Mouse (Mus musculus) C2C12 (cell line): ENCODE results near the gene Hnf1b. TPM values are rescaled to one million over a fixed set of nuclear protein-coding genes. Genes with fewer than 3 reads are reported as not detected.
A peak's percentile ranks its signal among the peaks of the same experiment; 100 is the strongest.

Experiments used
- H3K27me3 ChIP-seq: one replicate; pipeline ENCODE4 v1.6.1; 2011; ENCODE audit not compliant: control insufficient read depth, insufficient read depth, insufficient read length
- H3K36me3 ChIP-seq: one replicate; pipeline ENCODE4 v1.6.1; 2011; ENCODE audit not compliant: control insufficient read depth, insufficient read depth
- H3K4me3 ChIP-seq: one replicate; pipeline ENCODE4 v1.5.1; 2011; ENCODE audit warnings: mild to moderate bottlenecking, control low read depth; ENCODE audit not compliant: poor library complexity, insufficient read depth, severe bottlenecking
- H3K79me2 ChIP-seq: one replicate; pipeline ENCODE4 v1.6.1; 2011; ENCODE audit not compliant: control insufficient read depth, insufficient read depth
- H3K79me3 ChIP-seq: one replicate; pipeline ENCODE4 v1.6.1; 2011; ENCODE audit warnings: low read depth, control low read depth
- H3ac ChIP-seq: one replicate; pipeline ENCODE3; 2011; ENCODE audit warnings: low read depth; ENCODE audit not compliant: control insufficient read depth, insufficient read length
- CEBPB ChIP-seq: IDR thresholded peaks from one replicate; pipeline ENCODE4 v1.6.1; 2011; ENCODE audit warnings: low read depth, mild to moderate bottlenecking, control low read depth, moderate library complexity
- CTCF ChIP-seq: IDR thresholded peaks from one replicate; pipeline ENCODE4 v1.5.1; 2011; ENCODE audit not compliant: control insufficient read depth, insufficient read depth, insufficient read length
- FOSL1 ChIP-seq: IDR thresholded peaks from one replicate; pipeline ENCODE4 v1.8.0; 2011; ENCODE audit warnings: mild to moderate bottlenecking, low read length; ENCODE audit not compliant: poor library complexity, insufficient read depth, severe bottlenecking
- MAX ChIP-seq: IDR thresholded peaks from one replicate; pipeline ENCODE4 v1.6.1; 2011; ENCODE audit warnings: mild to moderate bottlenecking, control low read depth
- MYOD1 ChIP-seq: IDR thresholded peaks from one replicate; pipeline ENCODE4 v1.6.1; 2011; ENCODE audit warnings: low read depth; ENCODE audit not compliant: control insufficient read depth, insufficient read length
- MYOG ChIP-seq: IDR thresholded peaks from one replicate; pipeline ENCODE4 v1.6.1; 2011; ENCODE audit not compliant: control insufficient read depth, insufficient read length; ENCODE audit errors: extremely low read depth
- USF1 ChIP-seq: IDR thresholded peaks from one replicate; pipeline ENCODE4 v1.6.1; 2011; ENCODE audit warnings: low read depth, mild to moderate bottlenecking, control low read depth, moderate library complexity
- polyA plus RNA-seq: library from polyadenylated mRNA; unstranded; fragments of >200 nt; fragmentation: generic; extraction: Trizol; gene quantifications from one replicate; pipeline ENCODE4 v1.2.1, GENCODE M21; 2012; ENCODE audit warnings: missing spikeins

The Hnf1b gene
- polyA plus RNA-seq, 1 experiment: not detected

GRCm38 (mm10) chr11:83828553-83829142 lies 21.2 kb upstream of the Hnf1b start:
- Histone ChIP-seq H3K79me2 (no peaks in the 10 kb centered on the region), H3K4me3 (no peak overlapping the region), H3K79me3 (no peaks in the 10 kb centered on the region), H3ac (no peak overlapping the region), H3K27me3 (no peaks in the 10 kb centered on the region), H3K36me3 (no peaks in the 10 kb centered on the region)
- TF ChIP-seq MAX (no peak), CEBPB (no peak), USF1 (no peak), MYOG (no peak), CTCF (no peak), MYOD1 (no peak), FOSL1 (no peak)

- H3K36me3 ChIP-seq: no peaks in the 10 kb centered on the region
- no peak overlapping the region for H3ac ChIP-seq
- TF ChIP-seq MYOD1 (no peak), CTCF (peak; percentile 18)
- H3K4me3 ChIP-seq: no peak overlapping the region
- peaks cover 9% of the 10 kb centered on the region for H3K27me3 ChIP-seq
- no peaks in the 10 kb centered on the region for H3K79me3 ChIP-seq
- no peaks in the 10 kb centered on the region for H3K79me2 ChIP-seq
These were observed 17.5 kb upstream of the Hnf1b start for GRCm38 (mm10) chr11:83832389-83832788.

- no peaks in the 10 kb centered on the region for H3K79me3 ChIP-seq
- TF ChIP-seq CEBPB (no peak), CTCF (no peak), MYOG (no peak), MYOD1 (no peak), FOSL1 (no peak), MAX (no peak), USF1 (no peak)
- no peaks in the 10 kb centered on the region for H3K36me3 ChIP-seq
- no peak overlapping the region for H3ac ChIP-seq
- H3K79me2 ChIP-seq: no peaks in the 10 kb centered on the region
- H3K27me3 ChIP-seq: peaks cover 13% of the 10 kb centered on the region
- no peak overlapping the region for H3K4me3 ChIP-seq
These were observed 16.3 kb upstream of the Hnf1b start for GRCm38 (mm10) chr11:83833517-83833916.

- Histone ChIP-seq H3ac (no peak overlapping the region), H3K36me3 (no peaks in the 10 kb centered on the region), H3K79me2 (no peaks in the 10 kb centered on the region), H3K79me3 (no peaks in the 10 kb centered on the region), H3K27me3 (peaks cover 13% of the 10 kb centered on the region), H3K4me3 (no peak overlapping the region)
- TF ChIP-seq USF1 (no peak), CEBPB (no peak), CTCF (no peak), MAX (no peak), MYOG (no peak), FOSL1 (no peak), MYOD1 (no peak)
These were observed 15.8 kb upstream of the Hnf1b start for GRCm38 (mm10) chr11:83833959-83834496.

GRCm38 (mm10) chr11:83839451-83839850 lies 10.4 kb upstream of the Hnf1b start:
- no peaks in the 10 kb centered on the region for H3K36me3 ChIP-seq
- no peaks in the 10 kb centered on the region for H3K79me3 ChIP-seq
- no peak overlapping the region for H3ac ChIP-seq
- H3K79me2 ChIP-seq: no peaks in the 10 kb centered on the region
- TF ChIP-seq CTCF (no peak), MYOD1 (no peak), FOSL1 (no peak), MYOG (no peak), USF1 (no peak), MAX (no peak), CEBPB (no peak)
- peaks cover 13% of the 10 kb centered on the region for H3K27me3 ChIP-seq
- no peak overlapping the region for H3K4me3 ChIP-seq

DNA sequence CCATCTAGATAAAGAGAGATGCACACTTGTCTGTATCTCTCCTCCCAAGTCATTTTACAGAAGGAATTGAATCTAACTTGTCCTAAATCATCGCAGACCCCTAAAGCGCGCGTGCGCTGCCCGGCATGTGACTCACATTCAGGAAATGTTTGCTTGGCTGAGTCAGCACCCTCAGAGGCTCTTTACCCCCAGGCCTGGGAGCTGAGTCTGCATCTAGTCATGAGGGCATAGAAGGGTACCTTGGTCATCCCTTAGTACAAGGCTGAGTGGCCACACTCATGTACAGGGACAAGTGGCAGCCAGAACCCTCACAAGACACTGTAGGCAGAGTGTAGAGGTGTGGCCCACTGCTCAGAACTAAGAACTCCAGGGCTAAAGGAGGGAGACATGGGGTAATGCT lies 6.3 kb upstream of the Hnf1b start:
- no peak overlapping the region for H3ac ChIP-seq
- H3K27me3 ChIP-seq: no peaks in the 10 kb centered on the region
- H3K79me3 ChIP-seq: no peaks in the 10 kb centered on the region
- TF ChIP-seq MYOG (no peak), MYOD1 (no peak), CTCF (no peak), CEBPB (no peak), USF1 (peak; percentile 92), FOSL1 (peak; percentile 78), MAX (peak; percentile 39)
- H3K79me2 ChIP-seq: no peaks in the 10 kb centered on the region
- no peak overlapping the region for H3K4me3 ChIP-seq
- no peaks in the 10 kb centered on the region for H3K36me3 ChIP-seq
